Mouse (Mus musculus) spleen, adult 2 months (tissue): ENCODE measurements around the gene Fastk.

Experiments used
- CTCF ChIP-seq: fragments of 200-500 bp; IDR thresholded peaks from 2 replicates; pipeline ENCODE4 v1.5.1; 2011; ENCODE audit warnings: mild to moderate bottlenecking, inconsistent platforms; ENCODE audit not compliant: insufficient read depth, insufficient read length, insufficient replicate concordance; ENCODE audit errors: extremely low read depth
- POLR2A ChIP-seq: fragments of 200-500 bp; IDR thresholded peaks from 2 replicates; pipeline ENCODE4 v1.6.1; 2011; ENCODE audit warnings: low read depth, low read length, inconsistent platforms

DNA sequence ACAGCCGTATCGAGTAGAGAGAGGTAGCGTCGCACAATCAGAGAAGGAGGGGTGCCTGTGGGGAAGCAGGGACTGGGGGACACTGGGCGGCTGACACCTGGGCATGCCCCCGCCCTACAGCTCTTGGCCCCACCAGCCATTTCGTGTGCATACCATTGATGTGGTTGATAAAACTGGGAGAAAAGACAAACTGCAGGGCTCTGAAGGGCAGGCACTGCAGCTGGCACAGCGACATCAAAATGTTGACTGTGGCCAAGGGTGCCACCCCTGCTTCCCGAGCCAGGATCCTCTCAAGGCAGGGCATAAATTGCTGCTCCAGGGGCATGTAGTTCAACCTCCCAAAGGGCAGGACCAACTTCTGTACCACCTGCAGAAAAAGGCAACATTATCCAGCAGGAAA, 3.1 kb downstream of the Fastk start:
- TF ChIP-seq CTCF (no peak), POLR2A (no peak)
